Mouse (Mus musculus) kidney, adult 9 months (tissue): ENCODE results near the gene Taf4.

Experiments
- DNase-seq: peaks from one replicate; pipeline ENCODE4 v3.0.0; 2022

Gene Taf4

DNA sequence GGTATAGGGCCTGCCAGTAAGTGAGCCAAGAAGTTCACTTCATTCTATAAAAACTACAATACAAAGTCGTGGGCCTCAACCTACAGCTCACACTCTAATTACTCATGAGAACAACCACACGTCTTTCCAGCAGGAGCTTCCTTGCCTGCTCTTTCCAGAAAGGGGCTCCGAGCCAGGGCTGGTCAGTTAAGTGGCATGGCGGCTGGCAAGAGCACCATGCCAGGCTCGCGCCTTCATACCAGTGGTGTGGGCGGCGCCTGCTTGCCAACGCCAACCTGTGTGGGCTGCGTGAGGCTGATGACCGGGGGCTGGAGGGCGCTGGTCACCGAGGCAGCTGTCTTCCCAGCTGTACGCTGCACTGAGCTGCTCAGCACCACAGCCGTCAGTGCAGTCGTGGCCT is 44.7 kb downstream of the Taf4 start:
- DNase-seq, result no peak

DNA sequence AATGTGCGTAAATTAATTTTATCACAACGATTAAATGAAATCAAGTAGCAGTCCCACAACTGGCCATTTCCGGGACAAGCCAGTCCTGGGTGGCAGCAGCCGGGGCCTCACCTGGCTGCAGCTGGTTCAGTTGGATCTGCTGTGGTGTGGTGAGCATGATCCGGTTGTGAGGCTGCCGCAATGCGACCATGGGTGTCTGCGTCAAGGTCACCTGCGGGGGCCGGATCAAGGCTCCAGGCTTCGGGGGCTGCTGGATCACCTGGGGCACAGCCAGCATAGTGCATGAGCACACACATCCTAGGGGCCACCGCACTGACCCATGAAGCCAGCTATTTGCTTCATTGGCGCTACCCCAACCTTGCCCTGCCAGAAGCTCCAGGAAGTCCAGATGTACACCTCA is 47.3 kb downstream of the Taf4 start:
- peak; percentile 65 for DNase-seq

DNA sequence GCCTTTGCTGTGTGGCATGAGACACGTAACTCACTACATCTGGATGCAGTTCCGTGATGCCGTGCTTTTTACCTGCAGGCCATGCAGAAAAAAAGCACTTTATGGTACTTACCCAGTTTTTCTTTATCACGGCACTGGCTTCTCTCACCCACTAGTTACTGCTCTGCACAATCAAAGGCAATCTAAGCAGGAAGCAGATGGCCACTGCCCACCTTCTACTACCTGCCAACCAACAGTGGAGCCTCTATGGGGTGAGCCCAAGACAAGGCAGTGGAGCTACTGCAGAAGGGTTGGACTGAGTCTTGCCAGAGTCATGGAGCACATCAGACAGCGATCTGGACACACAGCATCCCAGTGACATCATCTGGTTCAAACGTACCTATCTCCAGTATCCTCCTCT is 52.4 kb downstream of the Taf4 start:
- DNase-seq, result no peak

DNA sequence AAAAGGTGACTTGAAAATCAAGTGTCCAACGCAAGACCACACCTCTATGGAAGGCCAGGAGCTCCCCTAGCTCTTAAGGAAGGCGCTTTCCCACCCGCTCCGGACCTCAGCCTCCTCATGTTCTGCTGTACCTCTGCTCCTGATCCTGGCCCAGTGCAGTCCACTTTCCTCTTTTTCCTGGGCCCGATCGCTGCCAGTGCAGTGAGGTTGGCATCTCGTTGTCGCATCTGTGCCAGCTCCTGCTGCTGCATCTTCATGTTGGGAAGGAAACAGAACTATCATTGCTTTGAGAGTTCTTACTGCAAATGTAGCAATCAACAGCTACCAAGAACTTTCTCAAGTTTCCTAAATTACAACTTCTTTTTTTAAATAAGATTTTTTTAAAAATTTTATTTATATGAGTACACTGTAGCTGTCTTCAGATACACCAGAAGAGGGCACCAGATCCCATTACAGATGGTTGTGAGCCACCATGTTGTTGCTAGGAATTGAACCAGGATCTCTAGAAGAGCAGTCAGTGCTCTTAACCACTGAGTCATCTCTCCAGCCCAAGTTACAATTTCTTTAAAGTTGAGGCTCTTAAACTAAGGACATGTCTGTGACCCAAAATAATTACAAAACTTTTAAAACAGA is 55.3 kb downstream of the Taf4 start:
- no peak for DNase-seq

DNA sequence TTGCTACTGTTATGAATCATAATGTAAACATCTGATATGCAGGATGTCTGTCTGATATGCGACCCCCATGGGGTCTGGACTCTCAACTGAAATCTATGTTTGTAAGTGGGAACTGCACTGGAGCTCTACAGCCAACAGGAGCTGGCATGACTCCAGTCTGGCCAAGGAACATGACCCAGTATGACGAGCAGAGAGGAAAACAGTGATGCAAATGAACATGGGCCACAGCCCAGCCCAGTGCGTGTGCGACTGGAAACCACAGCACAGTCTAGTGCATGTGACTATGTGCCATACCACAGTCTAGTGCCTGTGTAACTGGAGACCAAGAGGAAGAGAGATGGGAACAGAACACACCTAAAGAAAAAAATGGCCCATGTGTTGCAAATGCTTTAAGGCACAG is 56.4 kb downstream of the Taf4 start:
- no peak for DNase-seq

DNA sequence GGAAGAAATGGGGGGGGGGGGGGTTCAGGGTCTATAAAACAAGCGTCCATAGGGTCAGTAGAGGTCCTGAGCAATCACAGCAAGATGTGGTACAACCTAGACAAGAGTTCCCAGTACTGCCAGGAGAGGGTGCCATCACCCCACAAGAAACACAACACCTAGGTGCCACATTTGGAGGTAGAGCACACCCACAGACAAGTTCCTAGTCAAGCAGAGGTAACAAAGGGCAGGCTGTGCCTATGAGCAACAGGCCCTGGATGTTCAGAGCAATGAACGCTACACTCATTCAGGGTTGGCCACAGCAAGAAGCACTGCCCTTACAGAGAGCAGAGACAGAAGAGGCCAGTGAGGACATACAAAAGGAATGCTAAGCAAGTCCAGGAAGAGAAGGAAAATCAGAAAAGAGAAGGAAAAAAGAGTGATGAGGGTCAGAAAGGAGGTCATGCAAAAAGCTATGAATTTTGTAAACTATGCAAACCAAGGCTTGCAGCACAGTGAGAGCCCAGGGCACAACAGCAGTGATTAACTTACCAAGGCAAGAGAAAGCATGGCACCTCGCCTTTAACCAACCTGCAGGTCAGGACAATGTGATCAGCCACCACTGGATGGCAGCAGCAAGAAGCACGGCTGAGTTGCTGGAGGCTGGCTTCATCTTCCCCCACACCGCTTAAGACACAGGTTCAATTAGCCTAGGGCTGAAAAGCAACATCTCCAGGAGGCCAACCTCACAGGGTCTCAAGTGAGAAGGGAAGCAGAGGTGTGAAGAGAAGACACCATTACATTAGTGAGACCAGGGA is 59.4 kb downstream of the Taf4 start:
- peak; percentile 80 for DNase-seq

DNA sequence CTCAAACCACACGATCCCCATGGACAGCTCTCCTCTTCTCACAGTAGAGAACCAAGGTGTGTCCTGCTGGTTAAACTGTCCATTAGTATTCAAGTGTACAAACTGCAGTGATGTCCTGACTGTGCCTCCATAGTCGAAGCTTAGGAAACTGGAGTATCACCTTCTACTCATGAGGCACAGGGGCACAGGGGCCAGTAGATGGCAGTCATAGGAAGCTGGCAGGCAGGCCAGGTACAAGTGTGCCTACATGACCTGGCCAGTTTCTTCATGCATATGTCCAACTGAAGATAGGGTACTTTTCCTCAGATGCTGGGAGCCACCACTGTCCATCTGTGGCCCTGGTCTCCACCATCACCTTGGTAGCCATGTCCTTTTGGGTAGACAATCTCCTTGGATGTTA is 62.2 kb downstream of the Taf4 start:
- DNase-seq, result no peak

DNA sequence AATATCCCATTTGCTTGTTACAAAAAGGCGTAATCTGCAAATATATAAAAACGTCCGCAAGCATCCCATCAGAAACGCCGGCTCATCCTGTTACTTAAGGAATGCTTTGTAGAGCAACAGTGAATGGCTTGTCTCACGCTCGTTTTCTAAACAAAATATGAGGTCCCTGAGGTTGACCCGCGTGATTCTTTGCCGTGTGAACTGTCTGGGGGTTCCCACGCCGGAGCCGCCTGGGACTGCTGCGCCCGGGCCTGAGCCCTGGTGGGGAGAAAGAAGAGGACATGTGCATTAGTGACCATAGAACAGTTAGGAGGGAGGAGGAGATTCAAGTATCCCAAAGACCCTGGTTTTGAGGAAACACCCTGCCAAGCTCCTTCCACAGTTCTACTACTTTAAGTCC is 63.1 kb downstream of the Taf4 start:
- DNase-seq, result no peak

DNA sequence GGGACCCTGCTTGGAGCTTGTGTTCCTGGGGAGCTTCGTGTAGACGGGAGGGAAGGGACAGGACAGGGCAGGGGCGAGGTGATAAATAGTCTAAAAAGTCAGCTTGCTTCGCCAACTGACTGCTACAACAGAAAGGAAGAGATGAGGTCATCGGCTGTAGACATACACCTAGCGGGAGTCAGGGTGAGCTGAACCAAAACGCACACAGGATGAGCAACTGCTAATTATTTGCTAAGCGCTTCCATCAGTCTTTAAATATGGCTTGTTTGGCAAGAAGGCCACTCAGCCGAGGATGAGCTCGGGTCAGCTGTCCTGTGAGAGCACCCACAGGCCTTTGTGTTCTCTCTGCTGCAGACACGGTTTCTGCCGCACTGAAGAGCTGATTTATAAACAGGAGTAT is 63.5 kb downstream of the Taf4 start:
- DNase-seq, result no peak

DNA sequence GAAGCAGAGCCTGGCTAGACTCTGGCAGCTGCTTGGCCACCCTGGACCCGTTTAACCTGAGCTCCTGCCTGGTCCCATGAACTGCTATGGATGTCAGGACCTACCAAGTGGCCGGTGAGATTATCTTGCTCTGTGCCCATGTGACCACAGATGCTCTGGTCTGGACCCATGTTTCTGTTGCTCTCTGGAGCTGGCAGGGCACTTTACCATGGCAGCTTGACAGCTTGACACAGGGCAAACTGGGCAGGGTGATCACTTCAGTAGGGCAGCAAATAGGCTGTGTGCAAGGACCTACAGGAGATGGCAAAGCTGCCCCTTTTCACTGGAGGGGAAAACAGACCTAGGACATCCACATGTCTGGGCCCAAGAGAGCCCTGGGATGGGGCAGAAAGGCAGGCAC is 79.5 kb downstream of the Taf4 start:
- DNase-seq, result no peak

DNA sequence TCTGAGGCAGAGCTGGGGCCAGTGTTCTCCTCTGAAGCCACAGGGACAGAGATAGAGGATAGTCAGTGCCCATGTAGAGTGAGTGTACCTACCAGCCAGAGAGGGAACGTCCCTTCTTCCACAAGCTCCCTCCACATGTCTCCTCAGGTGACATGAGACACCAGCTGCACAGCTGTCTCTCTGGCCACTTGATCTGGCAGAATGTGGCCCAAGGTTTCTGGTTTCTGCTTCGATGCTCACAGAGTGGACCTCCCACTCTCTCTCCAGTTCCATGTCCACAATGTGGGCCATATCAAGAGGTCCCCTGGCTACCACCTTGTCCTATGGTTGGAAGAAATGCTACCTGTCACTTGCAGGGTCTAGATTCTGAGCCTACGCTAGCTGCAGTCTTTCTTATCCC is 85.4 kb downstream of the Taf4 start:
- DNase-seq, result no peak

DNA sequence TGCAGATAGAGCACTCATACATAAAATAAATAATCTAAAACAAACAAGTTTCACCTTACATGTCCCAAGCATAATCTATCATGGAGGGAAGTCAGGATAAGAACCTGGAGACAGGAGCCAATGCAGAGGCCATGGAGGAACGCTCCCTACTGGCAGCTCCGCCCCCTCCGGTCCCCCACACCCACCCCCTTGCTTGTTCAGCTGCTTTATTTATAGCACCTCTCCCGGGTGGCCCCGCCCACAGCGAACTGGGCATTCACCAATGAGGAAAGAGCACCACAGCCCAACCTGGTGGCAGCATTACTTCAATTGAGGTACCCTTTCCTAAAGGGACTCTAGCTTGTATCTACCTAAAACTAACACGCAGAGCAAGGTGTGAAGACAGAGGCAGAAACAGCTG is 91.9 kb downstream of the Taf4 start:
- no peak for DNase-seq

DNA sequence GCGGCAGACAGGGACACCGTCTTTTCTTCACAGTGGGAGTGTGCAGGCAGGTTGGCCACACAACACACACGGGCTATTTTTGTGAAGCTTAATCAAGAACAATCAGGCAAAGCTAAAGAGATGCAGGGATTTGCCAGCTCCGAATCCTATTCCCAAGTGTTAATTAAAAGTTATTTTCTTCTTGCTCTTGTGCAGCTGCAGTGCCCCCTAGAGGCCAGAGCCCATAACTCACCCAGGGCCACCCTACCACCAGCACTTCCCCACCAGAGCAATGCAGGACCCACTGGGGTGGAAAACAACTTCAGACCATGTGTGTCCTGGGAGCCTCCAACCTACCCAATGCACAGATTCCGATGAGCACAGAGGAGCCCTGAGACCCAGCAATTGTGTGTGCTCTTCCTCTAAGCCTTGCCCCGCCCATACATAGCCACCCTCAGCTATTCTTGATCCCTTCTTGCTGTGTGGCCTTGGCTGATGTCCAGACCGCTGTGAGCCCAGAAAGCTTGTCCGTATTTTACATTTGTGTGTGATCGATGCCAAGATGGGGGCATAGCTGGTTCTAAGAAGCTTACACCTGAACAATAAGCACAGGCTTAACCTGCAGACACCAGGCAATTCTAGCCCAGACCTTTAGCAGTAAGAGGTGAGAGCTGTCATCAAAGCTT is 98.8 kb downstream of the Taf4 start:
- DNase-seq, result peak; percentile 26

DNA sequence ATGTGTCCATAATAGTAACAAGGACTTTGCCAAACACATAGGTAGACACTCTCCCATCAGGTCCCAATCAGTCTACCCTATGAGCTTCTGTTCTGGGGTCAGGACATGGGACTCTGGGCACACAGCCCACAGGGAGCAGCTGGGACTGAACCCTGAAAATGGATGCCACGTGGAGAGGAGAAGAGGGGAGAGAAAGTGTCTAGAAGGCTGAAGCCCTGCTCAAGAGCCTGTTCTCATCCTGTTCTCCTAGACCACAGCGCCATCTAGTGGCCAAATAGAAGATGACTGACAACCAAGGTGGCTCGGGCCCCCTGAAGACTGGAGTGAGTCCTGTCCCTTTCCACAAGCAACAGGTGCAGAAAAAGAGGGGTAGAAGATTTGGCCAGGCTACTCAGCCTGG is 101.3 kb downstream of the Taf4 start:
- peak; percentile 59 for DNase-seq

DNA sequence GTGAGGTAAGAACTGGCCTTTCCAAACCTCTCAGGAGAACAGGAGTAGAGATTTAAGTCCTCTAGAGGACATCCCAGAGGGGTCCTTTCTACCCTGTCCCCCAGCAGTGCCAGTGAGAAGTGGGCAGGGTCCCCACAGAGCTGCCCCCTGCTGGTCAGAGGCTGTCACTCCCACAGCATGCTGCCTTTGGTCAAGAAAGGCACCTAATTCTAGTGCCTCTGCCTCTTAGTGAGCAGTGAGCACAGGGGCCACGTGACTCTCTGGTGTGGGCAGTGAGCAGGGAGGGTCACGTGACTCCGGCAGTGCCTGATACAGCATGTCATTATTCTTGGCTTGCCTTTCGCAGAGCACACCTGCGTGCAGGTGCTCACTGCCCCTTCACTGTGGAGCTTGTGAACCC is 103.1 kb downstream of the Taf4 start:
- DNase-seq, result peak; percentile 58

DNA sequence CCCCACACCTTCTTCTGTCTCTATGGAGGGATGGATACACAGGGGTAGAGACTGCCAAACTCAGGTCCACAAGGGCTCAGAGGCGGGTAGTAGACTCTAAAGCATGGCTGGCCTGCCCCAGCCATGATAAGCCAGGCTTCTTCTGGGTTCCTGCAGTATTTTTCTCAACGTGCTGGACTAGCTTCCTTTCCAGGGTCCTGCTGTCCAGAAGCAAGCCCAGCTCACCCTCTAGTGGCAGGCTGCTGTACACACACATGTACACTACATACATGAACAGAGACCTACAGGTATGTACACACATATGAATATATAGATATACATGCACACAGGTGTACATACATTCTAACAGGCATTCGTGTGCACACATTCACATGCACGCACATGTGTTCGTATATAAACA is 103.7 kb downstream of the Taf4 start:
- peak; percentile 19 for DNase-seq

DNA sequence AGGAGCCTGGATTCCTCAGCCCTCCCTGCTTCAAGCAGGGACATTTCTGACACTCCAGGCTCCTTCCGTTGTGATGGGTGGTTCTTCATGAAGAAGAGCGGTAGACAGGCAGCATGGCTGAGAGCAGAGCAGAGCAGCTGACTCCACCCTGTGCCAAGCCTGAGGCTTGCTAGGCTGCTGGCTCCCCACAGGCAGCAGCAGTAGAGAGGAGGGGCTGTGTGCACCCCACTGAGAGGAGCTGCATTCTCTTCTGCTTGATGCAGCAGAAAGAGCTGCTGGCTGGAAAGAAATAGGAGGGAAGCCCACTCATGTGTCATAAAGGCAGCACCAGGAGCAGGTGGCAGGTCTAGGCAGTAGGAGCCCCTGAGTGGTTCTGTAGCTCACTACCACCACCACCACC is 106.6 kb downstream of the Taf4 start:
- DNase-seq, result no peak

DNA sequence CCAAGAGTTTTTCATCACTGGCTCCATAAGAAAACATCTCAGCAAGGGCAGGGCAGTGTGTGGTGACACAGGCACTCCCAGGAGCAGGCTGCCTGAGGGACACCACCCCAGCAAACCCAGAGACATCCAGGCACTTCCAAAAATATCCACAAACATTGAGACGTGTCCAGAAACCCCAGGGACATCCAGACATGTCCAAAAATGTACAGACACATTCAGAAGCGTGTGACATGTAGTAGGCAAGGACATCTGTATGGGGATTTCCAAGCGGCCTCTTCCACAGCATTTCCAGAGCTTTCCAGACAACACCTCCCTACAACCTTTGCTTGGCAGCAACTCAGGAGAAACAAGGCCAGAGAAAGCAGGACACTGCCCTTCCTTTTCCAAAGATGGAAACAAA is 108.8 kb downstream of the Taf4 start:
- DNase-seq, result no peak

DNA sequence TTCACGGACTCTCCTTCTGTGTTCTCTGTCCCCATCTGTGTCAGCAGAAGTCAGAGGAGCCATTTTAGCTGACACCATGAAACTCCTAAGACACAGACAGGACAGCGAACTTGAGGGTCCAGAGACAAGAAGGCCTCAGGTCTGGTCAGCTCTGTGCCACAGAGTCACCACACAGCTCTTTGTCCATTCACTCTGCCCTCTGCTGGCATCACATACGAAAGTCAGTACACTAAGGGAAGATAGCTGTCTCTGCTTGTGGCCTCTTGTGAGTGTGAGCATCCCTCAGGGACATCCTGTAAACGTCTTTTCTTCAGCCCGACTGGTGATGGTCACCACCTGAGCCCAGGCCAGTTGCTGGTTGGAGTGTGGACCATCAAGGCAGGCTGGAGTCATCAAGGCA is 111.3 kb downstream of the Taf4 start:
- DNase-seq, result no peak

DNA sequence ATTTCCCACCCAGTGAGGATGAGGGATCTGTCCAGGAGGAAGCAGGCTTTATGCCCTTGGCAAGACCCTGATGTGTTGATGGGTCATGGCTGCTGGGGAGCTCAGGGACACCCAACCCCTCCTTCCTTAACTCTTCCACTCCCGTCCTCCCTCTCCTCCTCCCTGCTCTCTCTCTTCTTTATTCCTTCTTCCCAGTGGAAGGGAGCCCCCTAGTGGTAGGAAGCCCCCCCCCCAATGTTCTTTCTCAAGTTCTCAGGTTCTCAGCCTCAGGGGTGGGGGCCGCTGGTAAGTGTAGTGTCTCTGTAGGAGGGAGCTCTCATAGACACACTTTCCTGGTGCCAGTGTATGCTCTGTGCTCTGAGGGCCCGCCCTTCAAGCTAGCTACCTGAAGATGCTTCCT is 113.2 kb downstream of the Taf4 start:
- DNase-seq, result no peak

DNA sequence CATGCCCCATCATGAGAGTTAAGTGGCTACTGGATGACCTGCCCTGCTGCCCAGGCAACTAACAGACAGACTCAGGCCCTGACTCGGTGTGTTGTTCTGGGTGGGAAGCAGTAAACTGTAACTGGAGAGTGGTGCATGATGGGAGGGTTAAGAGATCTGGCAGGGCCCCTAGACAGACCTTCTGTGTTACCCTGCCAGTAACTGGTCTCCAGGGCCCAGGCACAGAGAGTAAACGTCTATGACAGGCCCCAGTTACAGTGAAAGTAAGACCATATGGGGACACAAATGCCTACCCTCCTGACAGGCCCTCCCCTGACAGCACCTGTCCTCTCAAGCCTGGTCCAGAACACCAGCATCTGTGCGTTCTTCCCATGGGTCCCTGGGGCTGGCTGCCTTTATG is 113.8 kb downstream of the Taf4 start:
- DNase-seq, result no peak
